Mouse (Mus musculus): ENCODE data around the gene Dhx8. TPM values are rescaled to one million over a fixed set of nuclear protein-coding genes. Genes with fewer than 3 reads are reported as not detected.

The Dhx8 gene
- total RNA-seq, 2 experiments from 2014 or later, result 33.2 to 38.4 TPM

DNA sequence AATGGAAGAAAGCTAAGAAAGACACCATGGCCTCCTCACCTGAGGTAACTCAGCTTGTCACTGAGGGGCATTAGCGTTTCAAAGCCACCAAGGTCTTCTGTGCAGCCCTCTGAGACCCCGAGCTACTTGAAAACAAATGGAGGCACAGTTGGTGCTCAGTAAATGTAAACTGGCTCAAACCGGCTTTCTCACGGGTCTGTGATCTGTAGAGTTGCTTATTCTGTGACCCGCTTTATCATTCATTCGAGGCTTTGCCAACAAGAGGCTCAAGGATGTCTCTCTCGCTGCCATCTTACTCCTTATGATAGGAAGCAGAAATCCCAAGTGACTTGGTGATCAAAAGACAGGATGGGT lies 53.1 kb downstream of the Dhx8 start:
- no peak for TF ChIP-seq CTCF (conservative IDR thresholded peaks at IDR 0.05)
- no peak overlapping the region for H3K27ac ChIP-seq
- DNase-seq (ENCODE audit: low spot score in 2 of 2), result no peak
- H3K4me3 ChIP-seq, result peak overlapping the region; percentile 64

- DNase-seq (ENCODE audit: low spot score in 2 of 2), result no peak
- H3K27ac ChIP-seq, result no peak overlapping the region
- no peak for TF ChIP-seq CTCF (conservative IDR thresholded peaks at IDR 0.05)
These were observed 53.9 kb downstream of the Dhx8 start for GRCm38 (mm10) chr11:101786651-101787050.

DNA sequence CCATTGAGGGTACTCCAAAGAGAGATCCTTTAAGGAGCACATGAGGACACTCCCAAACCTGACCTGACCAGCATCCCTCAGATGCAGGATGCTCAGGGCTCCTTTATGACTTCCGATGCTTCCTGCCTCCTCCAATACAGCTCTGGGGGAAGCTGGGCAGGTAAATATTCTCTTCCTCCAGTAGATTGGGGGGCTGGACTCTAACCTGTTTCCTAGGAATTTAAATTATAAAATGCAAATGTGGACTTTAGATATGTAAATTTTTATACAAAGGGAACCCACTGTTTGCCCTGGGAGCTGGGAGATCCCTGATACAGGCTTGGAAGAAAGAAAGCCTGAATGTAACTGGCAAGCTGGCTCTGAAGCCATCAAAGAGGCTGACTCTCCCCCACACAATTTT lies 54.7 kb downstream of the Dhx8 start:
- no peak for DNase-seq (ENCODE audit: low spot score in 2 of 2)
- Histone ChIP-seq H3K27ac (no peak overlapping the region), H3K4me3 (no peak overlapping the region)
- no peak for TF ChIP-seq CTCF (conservative IDR thresholded peaks at IDR 0.05)

More at GRCm38 (mm10) chr11:101786651-101787050, 53.9 kb downstream of the Dhx8 start:
- no peak overlapping the region for H3K4me3 ChIP-seq

- no peak for TF ChIP-seq CTCF (conservative IDR thresholded peaks at IDR 0.05)
- H3K4me3 ChIP-seq, result no peak overlapping the region
- DNase-seq (ENCODE audit: low spot score in 2 of 2), result no peak
- H3K27ac ChIP-seq, result no peak overlapping the region
These were observed 58.2 kb downstream of the Dhx8 start for GRCm38 (mm10) chr11:101790811-101791526.

DNA sequence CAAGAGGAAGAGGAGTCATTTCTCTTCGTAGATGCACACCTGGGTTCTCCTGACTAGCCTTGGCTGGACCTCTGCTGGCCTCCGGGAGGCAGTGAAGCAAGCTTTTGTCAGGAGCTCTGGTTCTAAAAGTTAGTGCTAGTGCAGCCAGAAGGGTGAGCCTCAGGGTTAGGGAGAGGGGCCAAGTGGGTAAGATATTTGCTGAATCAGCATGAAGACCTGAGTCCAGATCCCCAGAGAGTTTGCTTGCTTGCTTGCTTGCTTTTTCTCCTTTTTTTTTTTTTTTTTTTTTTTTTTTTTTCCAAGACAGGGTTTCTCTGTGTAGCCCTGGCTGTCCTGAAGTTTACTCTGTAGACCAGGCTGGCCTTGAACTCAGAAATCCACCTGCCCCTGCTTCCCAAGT lies 64.6 kb downstream of the Dhx8 start:
- Histone ChIP-seq H3K4me3 (no peak overlapping the region), H3K27ac (no peak overlapping the region)
- no peak for DNase-seq (ENCODE audit: low spot score in 2 of 2)
- no peak for TF ChIP-seq CTCF (conservative IDR thresholded peaks at IDR 0.05)

DNA sequence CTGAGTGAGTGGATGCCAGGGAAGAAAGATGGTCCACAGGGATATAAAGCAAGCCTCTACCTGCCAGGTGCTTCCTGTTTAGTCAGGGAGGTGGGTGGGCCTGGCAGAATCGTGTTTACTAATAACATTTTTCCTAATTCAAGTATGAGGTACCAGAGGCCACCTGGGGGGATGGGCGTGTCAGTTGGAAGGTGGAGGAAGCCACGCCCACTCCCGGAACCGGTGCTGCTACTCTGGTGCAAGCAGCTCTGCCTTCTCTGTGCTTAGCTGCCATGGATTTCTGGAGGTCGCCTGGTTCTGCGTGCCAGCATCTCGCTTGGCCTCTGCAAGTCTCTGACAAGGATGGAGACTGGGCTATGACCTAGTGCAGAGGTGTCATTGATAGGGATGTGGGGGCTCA lies 65.4 kb downstream of the Dhx8 start:
- TF ChIP-seq CTCF (conservative IDR thresholded peaks at IDR 0.05), result no peak
- no peak overlapping the region for H3K27ac ChIP-seq
- no peak overlapping the region for H3K4me3 ChIP-seq
- no peak for DNase-seq (ENCODE audit: low spot score in 2 of 2)

- no peak for DNase-seq (ENCODE audit: low spot score in 2 of 2)
- no peak overlapping the region for H3K27ac ChIP-seq
- H3K4me3 ChIP-seq, result no peak overlapping the region
- TF ChIP-seq CTCF (conservative IDR thresholded peaks at IDR 0.05), result no peak
These were observed 68.7 kb downstream of the Dhx8 start for GRCm38 (mm10) chr11:101801386-101801785.

DNA sequence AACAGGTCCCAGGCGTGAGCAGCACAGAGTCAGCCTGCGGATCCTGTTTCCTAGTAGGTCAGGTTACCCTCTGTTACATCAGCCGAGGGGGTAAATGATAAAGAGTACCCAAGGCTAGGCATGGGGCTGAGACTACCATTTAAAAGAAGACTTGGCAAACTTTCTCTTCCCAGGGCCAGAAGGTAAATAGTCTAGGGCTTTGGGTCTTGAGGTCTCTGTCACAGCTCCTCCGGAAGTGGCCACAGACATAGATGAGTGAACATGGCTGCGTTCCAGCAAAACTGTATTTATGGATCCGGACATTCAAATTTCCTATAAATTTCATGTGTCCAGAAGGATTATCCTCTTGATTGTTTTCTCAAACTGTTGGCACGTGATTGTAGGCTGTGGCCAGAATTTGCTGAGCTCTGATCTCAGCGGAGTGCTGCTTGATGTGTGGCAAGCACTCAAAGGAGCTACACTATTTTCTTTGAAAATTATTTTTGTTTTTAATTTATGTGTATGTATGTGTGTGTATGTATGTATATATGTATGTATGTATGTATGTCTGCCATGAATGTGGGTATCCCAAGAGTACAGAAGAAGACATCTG lies 72.5 kb downstream of the Dhx8 start:
- Histone ChIP-seq H3K4me3 (no peak overlapping the region), H3K27ac (no peak overlapping the region)
- DNase-seq (ENCODE audit: low spot score in 2 of 2), result no peak
- no peak for TF ChIP-seq CTCF (conservative IDR thresholded peaks at IDR 0.05)

DNA sequence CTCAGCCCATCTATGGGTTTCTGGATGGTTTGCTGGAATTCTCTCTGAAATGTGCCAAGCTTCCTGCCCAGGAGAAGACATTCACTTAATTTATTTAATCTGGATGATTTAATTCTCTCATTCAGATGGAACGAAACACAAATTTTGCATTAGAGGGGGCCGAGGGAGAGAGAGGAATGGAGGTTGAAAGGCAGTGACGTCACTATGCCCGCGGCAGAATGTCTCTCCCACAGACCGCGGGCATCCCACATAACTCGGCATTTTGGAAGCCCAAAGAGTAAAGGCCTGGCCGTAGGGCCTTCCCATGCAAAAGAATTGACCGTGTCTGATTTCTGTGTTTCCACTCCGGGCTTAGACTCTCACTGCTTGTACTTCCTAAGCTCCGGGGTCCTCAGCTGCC lies 74.0 kb downstream of the Dhx8 start:
- no peak for DNase-seq (ENCODE audit: low spot score in 2 of 2)
- no peak for TF ChIP-seq CTCF (conservative IDR thresholded peaks at IDR 0.05)
- Histone ChIP-seq H3K4me3 (no peak overlapping the region), H3K27ac (no peak overlapping the region)

DNA sequence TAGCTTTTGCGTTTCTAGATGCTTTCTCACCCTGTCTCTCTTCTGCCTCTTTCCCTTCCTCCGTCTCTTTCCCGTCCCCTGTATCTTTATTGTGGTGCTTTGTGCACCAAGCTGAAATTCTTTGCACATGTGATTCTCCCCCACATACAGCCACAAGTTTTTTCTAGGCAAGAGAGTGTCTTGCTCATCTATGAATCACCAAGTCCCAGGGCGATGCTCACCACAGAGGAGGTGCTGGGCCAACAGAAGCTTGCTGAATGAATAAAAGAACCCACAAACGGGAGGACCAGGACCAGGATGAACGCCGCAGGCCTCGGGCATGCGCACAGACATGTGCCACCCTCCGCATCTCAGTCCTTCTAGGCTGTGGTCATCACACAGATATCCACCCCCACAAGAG lies 74.5 kb downstream of the Dhx8 start:
- Histone ChIP-seq H3K27ac (no peak overlapping the region), H3K4me3 (no peak overlapping the region)
- DNase-seq (ENCODE audit: low spot score in 2 of 2), result peak in 1 of 2 experiments; percentile 24
- no peak for TF ChIP-seq CTCF (conservative IDR thresholded peaks at IDR 0.05)

GRCm38 (mm10) chr11:101809060-101809828 lies 76.5 kb downstream of the Dhx8 start:
- Histone ChIP-seq H3K27ac (no peak overlapping the region), H3K4me3 (no peak overlapping the region)
- no peak for DNase-seq (ENCODE audit: low spot score in 2 of 2)
- no peak for TF ChIP-seq CTCF (conservative IDR thresholded peaks at IDR 0.05)

GRCm38 (mm10) chr11:101813259-101813658 lies 80.5 kb downstream of the Dhx8 start:
- TF ChIP-seq CTCF (conservative IDR thresholded peaks at IDR 0.05), result peak; percentile 99
- H3K4me3 ChIP-seq, result no peak overlapping the region
- DNase-seq (ENCODE audit: low spot score in 2 of 2), result peak; percentile 64 to 90
- no peak overlapping the region for H3K27ac ChIP-seq

- peak; percentile 99 for TF ChIP-seq CTCF (conservative IDR thresholded peaks at IDR 0.05)
- H3K27ac ChIP-seq, result no peak overlapping the region
- H3K4me3 ChIP-seq, result peak overlapping the region; percentile 39
- peak; percentile 49 to 85 for DNase-seq (ENCODE audit: low spot score in 2 of 2)
These were observed 81.8 kb downstream of the Dhx8 start for GRCm38 (mm10) chr11:101814375-101815102.
